Mouse (Mus musculus) CD4-positive, CD25-positive, alpha-beta regulatory T cell, adult 2 months (primary cell): ENCODE results near the gene Slc38a10.

ENCODE experiments used
- DNase-seq: peaks from one replicate; pipeline ENCODE4 v3.0.0-alpha.2; 2012; ENCODE audit warnings: low read depth, low spot score

Slc38a10 gene

GRCm38 (mm10) chr11:120151113-120151494 is at the start of gene Slc38a10:
Gene Slc38a10, minus strand, starts transcription at chr11:120151346.
- DNase-seq: peak; percentile 100

- no peak for DNase-seq
These were observed 49.5 kb upstream of the Slc38a10 start for GRCm38 (mm10) chr11:120200621-120201020.

- DNase-seq: no peak
These were observed 48.6 kb upstream of the Slc38a10 start for GRCm38 (mm10) chr11:120199766-120200165.

GRCm38 (mm10) chr11:120198831-120199230 is 47.7 kb upstream of the Slc38a10 start:
- peak; percentile 11 for DNase-seq

- peak; percentile 14 for DNase-seq
These were observed 39.6 kb upstream of the Slc38a10 start for GRCm38 (mm10) chr11:120190526-120191412.

- DNase-seq: peak; percentile 96
These were observed 38.5 kb upstream of the Slc38a10 start for GRCm38 (mm10) chr11:120189459-120190312.

- peak; percentile 43 for DNase-seq
These were observed 37.6 kb upstream of the Slc38a10 start for GRCm38 (mm10) chr11:120188481-120189441.

- peak; percentile 13 for DNase-seq
These were observed 36.9 kb upstream of the Slc38a10 start for GRCm38 (mm10) chr11:120188102-120188480.

- DNase-seq: no peak
These were observed 36.3 kb upstream of the Slc38a10 start for GRCm38 (mm10) chr11:120187236-120188101.

- no peak for DNase-seq
These were observed 35.7 kb upstream of the Slc38a10 start for GRCm38 (mm10) chr11:120186821-120187235.

GRCm38 (mm10) chr11:120186145-120186740 is 35.1 kb upstream of the Slc38a10 start:
- DNase-seq: no peak

GRCm38 (mm10) chr11:120185316-120186141 is 34.4 kb upstream of the Slc38a10 start:
- no peak for DNase-seq

GRCm38 (mm10) chr11:120184371-120185315 is 33.5 kb upstream of the Slc38a10 start:
- no peak for DNase-seq

GRCm38 (mm10) chr11:120183708-120184107 is 32.6 kb upstream of the Slc38a10 start:
- DNase-seq: no peak

- no peak for DNase-seq
These were observed 32.0 kb upstream of the Slc38a10 start for GRCm38 (mm10) chr11:120183180-120183579.

GRCm38 (mm10) chr11:120182396-120183030 is 31.4 kb upstream of the Slc38a10 start:
- no peak for DNase-seq

- DNase-seq: no peak
These were observed 30.2 kb upstream of the Slc38a10 start for GRCm38 (mm10) chr11:120181379-120181778.
